Mouse (Mus musculus) cerebellum, postnatal 14 days (tissue): ENCODE measurements at regions not wholly inside any gene's neighbourhood (a gene's known extent, or its start where the extent isn't known, plus 50 kb on each side); places are given as distances from the start of the nearest gene placed in this dataset.

ENCODE experiments used
- DNase-seq, 2 experiments: peaks; one replicate each; pipeline ENCODE4 v3.0.0; 2021; ENCODE audit warnings: mixed read lengths in 2 of 2

- DNase-seq = no peak
Observed at GRCm38 (mm10) chr9:46728465-46728864, 270.1 kb upstream of the Gm4791 start.

DNA sequence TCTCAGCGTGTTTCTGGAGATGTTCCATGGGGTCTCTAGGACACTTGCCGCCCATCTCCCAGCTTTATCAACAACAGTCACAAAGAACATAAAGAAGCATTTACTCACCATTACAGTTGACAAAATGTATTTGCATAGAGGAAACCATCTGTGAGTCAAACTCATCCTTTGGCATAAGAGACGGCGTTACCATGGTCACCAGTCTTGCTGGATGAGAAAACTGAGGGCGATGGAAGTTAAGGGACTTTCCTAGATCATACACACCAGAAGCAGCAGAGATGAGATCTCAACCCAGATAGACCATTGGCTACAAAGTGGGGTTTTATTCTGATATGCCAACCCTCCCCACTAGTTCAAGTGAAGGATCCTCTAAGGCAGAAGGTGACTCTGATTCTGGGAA is 274.3 kb upstream of the Gm4791 start:
- DNase-seq = no peak

DNA sequence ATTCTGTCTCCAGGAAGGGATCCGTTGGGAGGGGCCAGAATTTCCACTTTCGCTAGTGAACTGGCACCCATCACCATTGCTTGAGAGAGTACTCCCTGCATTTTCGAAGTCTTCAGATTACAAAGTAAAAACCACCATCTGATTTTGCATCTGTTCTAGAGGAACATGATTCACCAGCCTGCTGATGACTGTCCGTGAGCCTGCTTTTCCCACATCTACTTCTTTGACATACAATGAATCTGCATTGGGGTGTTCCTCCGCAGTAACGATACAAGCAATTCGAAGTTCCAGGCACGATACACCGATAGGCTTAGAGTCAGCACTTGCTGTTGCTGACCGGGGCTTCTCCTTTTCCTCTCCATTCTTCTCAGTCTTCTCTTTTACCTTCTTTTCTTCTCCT is 285.1 kb upstream of the Gm4791 start:
- DNase-seq = no peak

DNA sequence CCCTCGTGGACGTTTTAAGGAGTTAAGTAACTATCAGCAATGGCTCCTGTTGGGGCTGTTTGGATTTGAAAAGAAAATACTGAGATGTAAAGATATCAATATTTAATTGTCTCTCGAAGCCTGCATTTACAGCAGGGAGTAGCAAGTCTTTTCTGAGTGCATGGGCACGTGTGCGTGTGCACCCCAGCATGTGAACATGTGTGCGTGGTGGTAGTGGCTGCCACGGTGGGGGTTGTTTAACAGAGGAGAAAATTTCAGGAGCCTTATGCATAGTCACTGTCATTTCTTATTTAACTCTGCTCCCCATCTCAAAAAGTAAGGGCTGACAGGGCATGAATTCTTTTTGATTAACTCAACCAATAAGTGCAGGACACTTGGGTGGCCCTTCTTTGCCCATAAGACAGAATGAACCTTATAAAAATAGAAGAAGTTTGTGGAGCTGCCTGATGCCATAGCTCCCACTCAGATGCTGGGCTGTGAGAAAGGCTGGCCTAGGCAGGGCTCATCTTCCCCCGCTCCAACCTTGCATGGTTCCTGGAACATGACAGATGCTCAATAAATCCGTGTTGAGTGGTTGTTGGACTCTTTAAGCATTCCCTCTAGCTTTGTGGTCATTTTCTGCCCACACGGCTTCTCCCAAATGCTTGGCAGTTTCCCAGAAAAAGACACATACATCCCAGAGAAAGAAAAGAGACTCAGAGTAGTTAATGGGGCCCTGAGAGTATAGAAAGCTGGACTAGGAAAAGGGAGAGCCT is 294.2 kb upstream of the Gm4791 start:
- no peak for DNase-seq

- no peak for DNase-seq
Observed at GRCm38 (mm10) chr9:46703674-46704073, 294.9 kb upstream of the Gm4791 start.

DNA sequence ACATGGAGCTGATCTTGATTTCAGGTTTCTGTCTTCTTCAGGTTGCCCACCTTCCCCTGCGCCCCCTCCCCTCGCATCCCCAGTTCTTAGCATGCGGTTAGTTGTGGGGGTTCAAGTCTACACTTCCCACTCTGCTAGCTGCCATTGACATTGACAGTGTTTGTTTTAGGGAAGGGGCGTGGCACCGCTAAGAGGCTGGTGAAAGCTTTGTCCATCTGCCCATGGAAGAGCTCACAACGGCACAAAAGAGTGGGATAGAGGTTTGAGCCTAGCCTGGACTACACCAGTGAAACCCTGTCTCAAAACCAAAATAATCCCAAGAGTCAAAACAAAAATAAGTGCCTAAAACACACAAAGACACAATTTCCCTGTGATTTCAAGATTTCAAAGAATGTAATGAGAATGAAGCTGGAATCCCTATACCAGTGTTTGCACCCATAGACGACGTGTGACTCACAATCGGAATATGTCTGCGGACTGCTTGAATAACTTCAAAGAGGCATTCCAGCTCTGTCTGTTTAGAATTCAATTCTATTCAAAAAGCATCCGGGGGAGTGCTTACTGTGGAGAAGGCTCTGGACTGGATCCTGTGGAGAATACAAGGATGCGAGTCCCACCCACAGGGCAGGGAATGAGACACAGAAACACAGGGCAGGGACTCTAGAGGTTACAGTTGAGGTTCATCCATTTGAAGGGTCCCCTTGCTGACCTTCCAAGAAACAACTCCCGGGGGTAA is 295.5 kb upstream of the Gm4791 start:
- no peak for DNase-seq

DNA sequence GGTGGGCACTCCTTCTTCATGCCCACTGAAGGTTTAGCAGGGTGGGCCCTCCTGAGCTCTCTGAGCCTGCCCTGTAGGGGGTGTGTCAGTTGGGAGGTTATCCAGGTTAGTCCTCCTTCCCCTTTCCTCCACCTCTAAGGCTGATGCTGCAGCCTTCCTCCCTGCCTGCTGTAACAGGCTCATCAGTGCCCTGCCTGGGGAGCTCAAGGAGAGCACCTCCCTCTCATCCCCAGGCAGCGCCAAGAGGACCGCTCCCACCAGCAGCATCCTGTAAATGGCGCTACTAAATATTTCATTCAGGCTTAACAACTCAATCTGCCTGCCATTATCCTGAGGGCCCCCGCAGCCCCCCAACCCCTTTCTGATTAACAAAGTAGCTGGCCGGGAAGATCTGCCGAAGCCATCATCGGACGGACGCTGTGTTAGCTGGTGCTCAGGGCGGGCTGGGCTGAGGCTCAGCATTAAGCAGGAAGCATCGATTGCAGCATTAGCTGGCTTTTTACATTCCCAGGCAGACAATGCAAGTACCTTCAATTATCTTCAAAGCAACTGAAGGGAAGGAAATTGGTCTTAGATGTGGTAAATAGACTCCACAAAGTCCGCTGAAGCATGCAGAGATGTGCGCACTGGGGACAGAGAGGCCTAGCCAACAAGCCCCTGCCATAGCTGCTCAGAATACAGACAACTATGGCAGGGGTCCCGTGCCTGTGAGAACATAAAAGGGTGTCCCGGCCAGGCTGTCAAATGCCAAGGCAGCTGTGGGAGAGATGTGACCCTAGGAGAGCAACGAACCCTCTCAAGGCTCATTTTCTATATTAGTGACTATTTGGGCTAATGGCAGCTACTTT is 296.3 kb upstream of the Gm4791 start:
- DNase-seq = no peak

- no peak for DNase-seq
Observed at GRCm38 (mm10) chr9:46696171-46696570, 302.4 kb upstream of the Gm4791 start.

- no peak for DNase-seq
Observed at GRCm38 (mm10) chr9:46689331-46689730, 309.2 kb upstream of the Gm4791 start.

DNA sequence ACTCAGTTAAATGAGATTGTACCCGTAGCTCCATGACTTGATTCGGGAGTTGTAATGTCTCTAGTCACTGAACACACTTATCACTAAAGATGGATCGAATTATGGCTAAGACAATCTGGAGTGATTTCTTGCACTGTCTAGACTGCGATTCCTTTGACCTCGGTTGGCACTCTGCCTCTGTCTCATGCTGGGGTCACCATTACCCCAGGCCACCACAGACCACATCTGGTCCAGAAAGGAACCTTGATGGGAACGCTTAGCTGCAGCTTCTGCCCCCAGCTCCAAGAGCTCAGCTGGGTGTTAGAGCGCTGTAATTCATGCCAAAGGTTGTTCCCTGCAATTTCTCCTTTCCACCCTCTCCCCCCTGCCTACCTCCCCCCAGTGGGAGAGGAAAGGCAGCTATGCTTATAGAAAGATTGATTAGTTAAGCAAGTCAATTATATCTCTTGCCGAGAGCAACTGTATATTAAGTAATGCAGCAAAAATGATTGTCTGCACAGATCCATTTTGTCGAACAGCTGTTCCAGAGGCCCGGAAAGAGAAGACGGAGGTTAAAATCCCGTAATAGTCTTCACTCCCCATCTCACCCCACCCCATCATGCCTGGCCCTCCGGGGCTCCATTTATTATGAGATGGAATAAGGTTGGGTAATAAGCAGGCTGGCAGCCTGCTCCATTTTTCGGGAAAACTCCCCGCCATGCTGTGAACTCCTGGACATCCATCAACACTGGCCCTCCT is 314.3 kb upstream of the Gm4791 start:
- DNase-seq = no peak

- no peak for DNase-seq
Observed at GRCm38 (mm10) chr9:46672050-46672449, 326.5 kb upstream of the Gm4791 start.

DNA sequence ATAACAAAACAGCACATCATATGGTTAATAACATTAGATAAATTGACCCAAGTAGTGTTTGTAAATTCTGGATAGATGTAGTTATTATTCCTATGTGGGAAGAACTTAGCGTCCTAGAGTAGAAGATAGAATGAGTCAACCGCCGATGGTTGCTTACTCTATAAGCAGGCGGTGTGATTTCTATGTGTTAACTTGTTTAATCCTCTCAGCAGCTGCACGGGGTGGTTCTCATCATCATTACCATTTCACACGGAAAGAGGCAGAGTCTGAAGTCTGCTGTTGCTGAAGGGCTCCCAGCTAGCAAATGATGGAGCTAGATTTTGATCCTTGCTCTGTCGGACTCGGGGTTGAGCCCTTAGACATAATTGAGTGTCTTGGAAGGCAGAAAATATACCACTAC is 334.6 kb upstream of the 4931429L15Rik start:
- DNase-seq = no peak

GRCm38 (mm10) chr9:46647238-46647922 is 327.6 kb upstream of the 4931429L15Rik start:
- no peak for DNase-seq

DNA sequence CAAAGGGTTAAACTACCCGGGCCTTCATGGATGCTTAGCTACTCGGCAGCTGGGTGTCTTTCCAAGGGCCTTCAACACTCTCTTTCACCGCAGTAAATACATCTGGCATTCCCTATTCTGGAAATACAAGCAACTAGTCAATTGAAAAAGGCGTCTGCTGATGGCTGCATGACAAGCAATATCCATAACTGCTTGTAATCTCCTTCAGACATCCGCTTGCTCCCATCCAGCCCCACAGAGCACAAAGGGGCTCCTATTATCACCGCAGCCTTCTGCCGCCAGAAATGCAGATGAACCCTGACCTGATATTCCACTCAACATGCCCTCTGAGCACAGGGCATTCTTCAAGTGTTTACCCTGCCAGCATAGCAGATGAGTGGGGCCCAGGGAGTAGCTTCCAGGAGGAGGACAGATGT is 325.7 kb upstream of the 4931429L15Rik start:
- DNase-seq = no peak

DNA sequence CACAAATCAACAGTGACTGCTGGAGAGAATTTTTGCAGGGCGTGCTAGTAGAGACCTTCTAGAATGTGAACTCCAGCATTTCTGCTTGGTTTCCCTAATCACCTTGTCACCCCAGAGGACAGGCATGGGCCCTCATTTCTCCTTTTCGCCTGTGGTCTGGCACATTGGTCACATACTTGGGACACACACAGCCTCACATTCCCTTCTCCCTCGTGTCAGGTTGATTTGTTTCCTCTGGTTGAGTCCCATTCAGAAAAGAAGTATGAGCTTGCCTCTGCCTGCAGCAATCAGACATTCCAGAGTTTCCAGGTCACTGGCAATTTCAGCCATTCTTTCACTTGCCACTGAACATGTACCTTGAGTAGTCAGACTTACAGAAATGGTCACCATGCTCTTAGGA is 323.8 kb upstream of the 4931429L15Rik start:
- no peak for DNase-seq

DNA sequence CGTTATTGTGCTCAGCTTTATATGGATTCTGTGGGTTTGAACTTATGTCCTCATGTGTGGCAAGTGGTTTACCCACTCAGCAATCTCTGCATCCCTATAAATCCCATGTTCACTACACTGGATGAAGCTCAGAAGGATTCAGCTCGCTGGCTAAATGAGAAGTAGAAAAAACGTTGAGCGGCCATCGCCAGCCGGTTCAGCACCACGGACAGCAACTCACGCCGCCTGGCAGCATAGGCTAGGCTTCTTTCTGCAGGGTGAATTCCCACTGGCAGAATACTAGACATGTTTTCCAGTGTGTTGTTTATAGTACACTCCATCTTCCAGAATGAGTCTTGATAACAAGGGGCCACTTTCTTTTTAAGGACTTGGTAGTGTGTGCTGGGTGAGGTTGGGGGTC is 322.9 kb upstream of the 4931429L15Rik start:
- DNase-seq = no peak

DNA sequence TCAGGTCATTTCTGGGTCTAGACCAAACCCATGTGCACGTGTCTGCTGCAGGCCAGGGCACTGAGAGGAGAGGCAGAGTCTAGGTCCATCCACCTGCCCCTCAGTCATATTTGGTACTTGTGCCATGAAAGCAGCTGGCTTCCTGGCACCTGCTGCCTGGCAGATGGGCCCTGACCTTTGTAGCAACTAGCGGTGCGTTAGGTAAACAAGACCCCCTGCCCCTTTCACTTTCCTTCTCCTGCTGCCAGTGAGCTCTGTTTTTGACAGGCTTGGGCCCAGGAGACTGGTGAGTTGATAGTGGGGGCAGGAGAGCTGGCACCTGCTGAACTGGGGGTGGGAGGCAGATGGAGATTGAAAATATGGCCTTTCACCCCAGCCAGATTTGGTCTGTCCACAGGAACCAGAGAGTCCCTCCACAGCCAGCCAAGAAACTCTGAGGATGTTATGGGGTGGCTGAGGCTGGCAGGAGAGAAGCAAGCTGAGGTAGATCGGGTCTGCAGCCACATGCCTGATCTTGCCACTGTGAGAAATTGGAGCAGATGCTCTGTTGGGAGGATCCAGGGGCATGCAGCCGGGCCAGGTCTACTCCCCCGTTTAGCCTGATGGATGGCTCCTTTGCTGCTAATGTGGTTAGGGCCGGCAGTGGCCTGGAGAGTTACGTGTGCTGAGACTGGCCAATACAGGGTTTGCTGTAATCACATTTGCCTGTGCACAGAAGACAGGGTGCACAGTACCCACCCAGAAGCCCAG is 316.6 kb upstream of the 4931429L15Rik start:
- peak; percentile 91 for DNase-seq

- peak in 1 of 2 experiments; percentile 38 for DNase-seq
Observed at GRCm38 (mm10) chr9:46633952-46634351, 314.2 kb upstream of the 4931429L15Rik start.

DNA sequence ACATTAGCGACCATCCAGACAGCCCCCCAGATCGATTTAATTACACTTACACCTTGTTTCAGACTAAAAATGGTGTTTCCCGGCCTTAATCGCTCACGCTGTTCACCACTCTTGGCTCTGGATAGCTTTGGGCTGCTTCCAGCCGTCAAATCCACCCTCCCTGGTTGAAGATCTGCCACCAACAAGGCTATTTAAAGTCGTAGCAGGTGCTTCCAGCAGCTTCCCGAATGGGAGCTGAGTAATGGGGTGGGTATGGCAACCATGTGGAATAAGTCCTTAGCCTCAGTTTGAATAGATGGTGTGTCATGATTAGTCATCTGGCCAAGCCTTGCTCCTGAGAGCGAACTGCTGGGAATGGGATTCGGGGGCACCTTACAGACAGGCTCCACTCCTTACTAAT is 312.8 kb upstream of the 4931429L15Rik start:
- DNase-seq = peak; percentile 87 to 88

DNA sequence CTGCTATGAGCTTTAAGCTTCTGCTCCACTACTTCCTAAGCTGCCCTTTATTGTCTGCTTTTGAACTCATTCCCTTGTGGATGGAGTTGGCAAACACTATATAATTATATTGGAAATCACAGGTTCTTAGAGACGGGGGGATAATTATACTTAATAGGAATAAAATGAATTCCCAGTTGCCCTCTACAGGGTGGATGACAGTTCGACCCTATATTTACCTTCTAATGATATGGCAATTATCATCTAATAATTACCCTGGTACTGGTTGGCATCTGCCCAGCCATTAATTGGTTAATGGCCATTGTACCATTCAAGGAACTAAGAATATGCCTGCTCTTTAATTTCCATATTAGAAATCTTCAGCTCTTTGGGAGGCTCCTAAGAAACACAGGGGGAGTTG is 302.5 kb upstream of the 4931429L15Rik start:
- DNase-seq = no peak

GRCm38 (mm10) chr9:46621851-46622250 is 302.1 kb upstream of the 4931429L15Rik start:
- DNase-seq = no peak
